Mouse (Mus musculus): Measurements from ENCODE around the gene Olfr1002. TPM values are rescaled to one million over a fixed set of nuclear protein-coding genes. Genes with fewer than 3 reads are reported as not detected.
"Not testable (repeated sequence)": the region's sequence is repeated elsewhere in the genome, so short reads cannot be mapped to it uniquely, and the experiment has no call there.

Olfr1002 gene
- not detected in 2 replicates for polyA plus RNA-seq (2016; fragmentation: Nextera tagmentation; extraction: Ambion mirVana)

DNA sequence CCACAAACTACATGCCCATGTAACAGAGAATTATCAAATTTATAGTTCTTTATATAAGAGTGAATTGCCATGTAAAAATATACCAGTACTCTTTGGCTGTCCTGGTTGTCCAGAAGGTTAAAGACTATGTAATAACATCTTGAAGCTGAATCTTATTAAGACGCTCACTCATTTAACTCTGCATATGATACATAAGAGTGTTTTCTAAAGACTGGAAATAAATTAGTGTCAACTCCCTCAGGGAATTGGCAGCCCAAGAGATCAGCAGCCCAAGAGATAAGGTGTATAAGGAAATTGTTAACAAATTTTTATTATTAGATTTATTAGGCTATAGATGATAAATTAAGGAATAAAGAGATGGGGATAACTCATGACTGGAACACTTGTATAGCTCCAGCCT lies at the start of gene Olfr1002:
Olfr1002 (minus strand) TSS at position 101 of the 400 bp plus-strand sequence.
- no peak within 1 kb of the TSS for H3K27ac ChIP-seq
- 95% methylated on average over 1 of the region's 1 CpGs for WGBS
- no peaks in the 10 kb centered on the region for H3K27me3 ChIP-seq (ENCODE audit: poor library complexity, severe bottlenecking)
- no peak for DNase-seq (ENCODE audit: extremely low spot score, low spot score)
- no peak within 1 kb of the TSS for H3K4me3 ChIP-seq
- H3K4me1 ChIP-seq = no peaks in the 10 kb centered on the region
- no peaks in the 10 kb centered on the region for H3K9me3 ChIP-seq
- no peaks in the 10 kb centered on the region for H3K36me3 ChIP-seq (replicated peaks)

DNA sequence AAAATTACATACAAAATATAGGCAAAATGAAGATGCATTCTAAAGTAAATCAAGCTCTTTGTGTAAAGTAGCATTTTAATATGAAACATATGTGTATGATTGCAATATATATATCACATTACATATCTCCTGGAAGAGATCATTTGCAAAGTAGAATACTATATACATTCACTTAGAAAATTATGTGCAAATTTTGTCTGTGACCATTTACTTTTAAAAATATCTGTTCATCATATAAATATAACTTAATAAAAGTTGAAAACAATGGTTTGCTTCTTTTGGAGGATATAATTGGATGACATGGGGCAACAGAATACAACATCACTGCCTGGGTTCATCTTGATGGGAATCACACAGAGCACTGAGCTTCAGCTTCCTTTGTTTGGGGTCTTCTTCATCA lies 38.6 kb upstream of the Olfr1002 start, which contains the start of gene Olfr1008:
Olfr1008 (plus strand) TSS at position 301 of the 400 bp plus-strand sequence.
- Histone ChIP-seq H3K9me3 (peaks cover 4% of the 10 kb centered on the region; the same call in 1 of the 2 replicates), H3K36me3 (replicated peaks) (no peaks in the 10 kb centered on the region), H3K27me3 (ENCODE audit: poor library complexity, severe bottlenecking) (no peaks in the 10 kb centered on the region), H3K27ac (no peak within 1 kb of the TSS), H3K4me1 (no peaks in the 10 kb centered on the region), H3K4me3 (no peak within 1 kb of the TSS)
- no peak for DNase-seq (ENCODE audit: extremely low spot score, low spot score)

DNA sequence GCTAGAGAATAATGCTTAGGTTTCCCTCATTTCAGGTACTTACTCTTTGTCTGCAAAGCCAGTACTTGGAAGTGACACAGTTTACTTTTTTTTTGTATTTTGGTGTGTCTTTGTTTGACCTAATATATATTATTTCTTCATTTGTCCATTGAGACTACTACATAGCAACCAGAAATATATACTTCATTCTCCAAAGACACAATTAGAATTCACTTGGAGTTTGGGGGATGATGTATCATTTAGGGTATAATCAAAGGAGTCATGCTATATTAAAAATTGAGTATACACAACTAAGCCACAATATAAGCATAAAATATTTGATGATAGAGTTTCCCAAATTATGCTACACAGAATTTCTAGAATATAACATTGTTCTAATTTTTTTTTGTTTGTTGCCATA lies 28.2 kb upstream of the Olfr1002 start, which contains the start of gene Olfr1006:
Olfr1006 (minus strand) TSS at position 101 of the 400 bp plus-strand sequence.
- no peaks in the 10 kb centered on the region for H3K27me3 ChIP-seq (ENCODE audit: poor library complexity, severe bottlenecking)
- no peak within 1 kb of the TSS for H3K27ac ChIP-seq
- H3K4me1 ChIP-seq = no peaks in the 10 kb centered on the region
- no peaks in the 10 kb centered on the region for H3K36me3 ChIP-seq (replicated peaks)
- H3K4me3 ChIP-seq = no peak within 1 kb of the TSS
- DNase-seq (ENCODE audit: extremely low spot score, low spot score) = no peak
- H3K9me3 ChIP-seq = no peaks in the 10 kb centered on the region

DNA sequence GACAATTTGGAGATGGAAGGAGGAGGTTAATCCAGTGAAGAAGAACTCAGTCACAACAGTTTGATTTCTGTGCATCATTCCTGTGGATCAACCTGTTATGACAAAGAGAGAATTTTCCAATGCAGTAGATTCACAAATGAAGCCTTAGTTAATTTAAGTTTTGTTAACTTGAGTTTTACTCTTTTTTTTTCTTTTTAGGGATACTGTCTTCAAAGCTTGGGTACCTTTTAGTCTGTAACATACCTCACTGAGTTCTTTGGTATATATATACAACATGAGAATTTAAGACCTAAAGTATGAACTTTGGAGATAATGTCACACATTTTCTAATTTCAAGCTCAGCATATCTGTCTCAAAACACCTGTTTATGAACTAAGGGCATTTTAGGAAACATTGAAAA lies 13.9 kb upstream of the Olfr1002 start, which contains the start of gene Olfr154:
Olfr154 (minus strand) TSS at position 101 of the 400 bp plus-strand sequence.
- H3K4me1 ChIP-seq; H3K36me3 ChIP-seq (replicated peaks); H3K27me3 ChIP-seq (ENCODE audit: poor library complexity, severe bottlenecking); DNase-seq (ENCODE audit: extremely low spot score, low spot score); H3K9me3 ChIP-seq; H3K4me3 ChIP-seq; H3K27ac ChIP-seq: not testable (repeated sequence)

DNA sequence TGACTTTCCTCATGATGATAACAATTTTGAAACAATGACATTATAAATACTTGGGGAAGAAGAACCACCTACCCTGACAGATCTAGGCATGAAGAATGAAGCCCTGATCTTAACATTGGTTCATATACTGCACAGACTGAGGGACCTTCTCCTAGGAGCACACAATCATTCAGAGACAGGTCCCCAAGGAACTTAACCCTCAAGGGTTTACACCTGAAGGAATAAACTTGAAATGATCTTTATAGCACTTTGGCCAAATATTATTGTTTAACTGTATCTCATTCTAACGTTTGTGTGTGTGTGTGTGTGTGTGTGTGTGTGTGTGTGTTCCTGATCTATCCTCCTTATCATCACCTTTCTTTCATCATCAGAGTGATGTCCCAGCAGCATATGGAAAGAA lies 38.7 kb downstream of the Olfr1002 start, which contains the start of gene Olfr1000:
Olfr1000 (minus strand) TSS at position 101 of the 400 bp plus-strand sequence.
- no peaks in the 10 kb centered on the region for H3K9me3 ChIP-seq
- H3K4me3 ChIP-seq = no peak within 1 kb of the TSS
- H3K27ac ChIP-seq = no peak within 1 kb of the TSS
- WGBS = 80% methylated on average over 1 of the region's 1 CpGs
- H3K4me1 ChIP-seq = no peaks in the 10 kb centered on the region
- no peak for DNase-seq (ENCODE audit: extremely low spot score, low spot score)
- H3K36me3 ChIP-seq (replicated peaks) = no peaks in the 10 kb centered on the region
- no peaks in the 10 kb centered on the region for H3K27me3 ChIP-seq (ENCODE audit: poor library complexity, severe bottlenecking)

Other genes with a start within 250 kb of the Olfr1002 start
- not detected in 2 replicates for gene Olfr992, start 241.2 kb downstream of the Olfr1002 start, polyA plus RNA-seq (2016; fragmentation: Nextera tagmentation; extraction: Ambion mirVana)
- gene Olfr993, start 235.8 kb downstream of the Olfr1002 start, polyA plus RNA-seq (2016; fragmentation: Nextera tagmentation; extraction: Ambion mirVana) = not detected in 2 replicates
- gene Olfr994, start 214.3 kb downstream of the Olfr1002 start, polyA plus RNA-seq (2016; fragmentation: Nextera tagmentation; extraction: Ambion mirVana) = not detected in 2 replicates
- not detected in 2 replicates for gene Olfr995, start 207.1 kb downstream of the Olfr1002 start, polyA plus RNA-seq (2016; fragmentation: Nextera tagmentation; extraction: Ambion mirVana)
- gene 4833423E24Rik, start 131.7 kb downstream of the Olfr1002 start, polyA plus RNA-seq (2016; fragmentation: Nextera tagmentation; extraction: Ambion mirVana) = not detected in 2 replicates
- not detected in 2 replicates for gene Olfr996, start 71.5 kb downstream of the Olfr1002 start, polyA plus RNA-seq (2016; fragmentation: Nextera tagmentation; extraction: Ambion mirVana)
- not detected in 2 replicates for gene Olfr998, start 61.8 kb downstream of the Olfr1002 start, polyA plus RNA-seq (2016; fragmentation: Nextera tagmentation; extraction: Ambion mirVana)
- not detected in 2 replicates for gene Olfr1000, start 38.8 kb downstream of the Olfr1002 start, polyA plus RNA-seq (2016; fragmentation: Nextera tagmentation; extraction: Ambion mirVana)
- gene Olfr154, start 13.8 kb upstream of the Olfr1002 start, polyA plus RNA-seq (2016; fragmentation: Nextera tagmentation; extraction: Ambion mirVana) = not detected in 2 replicates
- gene Olfr1006, start 28.1 kb upstream of the Olfr1002 start, polyA plus RNA-seq (2016; fragmentation: Nextera tagmentation; extraction: Ambion mirVana) = not detected in 2 replicates
- not detected in 2 replicates for gene Olfr1008, start 38.7 kb upstream of the Olfr1002 start, polyA plus RNA-seq (2016; fragmentation: Nextera tagmentation; extraction: Ambion mirVana)
- gene Olfr1009, start 64.7 kb upstream of the Olfr1002 start, polyA plus RNA-seq (2016; fragmentation: Nextera tagmentation; extraction: Ambion mirVana) = not detected in 2 replicates
- not detected in 2 replicates for gene Olfr1012, start 112.1 kb upstream of the Olfr1002 start, polyA plus RNA-seq (2016; fragmentation: Nextera tagmentation; extraction: Ambion mirVana)
- not detected in 2 replicates for gene Olfr1013, start 116.4 kb upstream of the Olfr1002 start, polyA plus RNA-seq (2016; fragmentation: Nextera tagmentation; extraction: Ambion mirVana)
- not detected in 2 replicates for gene Olfr1014, start 122.0 kb upstream of the Olfr1002 start, polyA plus RNA-seq (2016; fragmentation: Nextera tagmentation; extraction: Ambion mirVana)
- not detected in 2 replicates for gene Olfr1015, start 131.3 kb upstream of the Olfr1002 start, polyA plus RNA-seq (2016; fragmentation: Nextera tagmentation; extraction: Ambion mirVana)
- gene Olfr1016, start 151.8 kb upstream of the Olfr1002 start, polyA plus RNA-seq (2016; fragmentation: Nextera tagmentation; extraction: Ambion mirVana) = not detected in 2 replicates
- not detected in 2 replicates for gene Olfr1018, start 167.8 kb upstream of the Olfr1002 start, polyA plus RNA-seq (2016; fragmentation: Nextera tagmentation; extraction: Ambion mirVana)
- not detected in 2 replicates for gene Olfr1019, start 194.8 kb upstream of the Olfr1002 start, polyA plus RNA-seq (2016; fragmentation: Nextera tagmentation; extraction: Ambion mirVana)
- not detected in 2 replicates for gene Olfr1020, start 196.3 kb upstream of the Olfr1002 start, polyA plus RNA-seq (2016; fragmentation: Nextera tagmentation; extraction: Ambion mirVana)
- gene Olfr1022, start 217.9 kb upstream of the Olfr1002 start, polyA plus RNA-seq (2016; fragmentation: Nextera tagmentation; extraction: Ambion mirVana) = not detected in 2 replicates
- not detected in 2 replicates for gene Olfr1023, start 234.9 kb upstream of the Olfr1002 start, polyA plus RNA-seq (2016; fragmentation: Nextera tagmentation; extraction: Ambion mirVana)